Mouse (Mus musculus): ENCODE results near the gene Ubn2. TPM values are rescaled to one million over a fixed set of nuclear protein-coding genes. Genes with fewer than 3 reads are reported as not detected.
A peak's percentile ranks its signal among the peaks of the same experiment; 100 is the strongest.
"Not testable (repeated sequence)": the region's sequence is repeated elsewhere in the genome, so short reads cannot be mapped to it uniquely, and the experiment has no call there.

Ubn2 gene
- polyA plus RNA-seq, 1 experiment from 2014 or later: 16.6 TPM

GRCm38 (mm10) chr6:38547005-38547404 lies 113.3 kb downstream of the Ubn2 start:
- not testable (repeated sequence) for H3K36me3 ChIP-seq; H3K27me3 ChIP-seq (ENCODE audit: insufficient read depth, poor library complexity, severe bottlenecking); H3K9me3 ChIP-seq; H3K4me1 ChIP-seq (replicated peaks); DNase-seq (ENCODE audit: low spot score); H3K4me3 ChIP-seq; H3K27ac ChIP-seq
- 92% methylated on average over 2 of the region's 2 CpGs for WGBS

GRCm38 (mm10) chr6:38547707-38548106 lies 114.0 kb downstream of the Ubn2 start:
- 82% methylated on average over 1 of the region's 1 CpGs for WGBS
- Histone ChIP-seq H3K36me3 (no peaks in the 10 kb centered on the region), H3K27me3 (ENCODE audit: insufficient read depth, poor library complexity, severe bottlenecking) (no peaks in the 10 kb centered on the region), H3K4me3 (no peak overlapping the region), H3K9me3 (no peaks in the 10 kb centered on the region), H3K27ac (no peak overlapping the region), H3K4me1 (replicated peaks) (0 out of 2 replicates have a peak, but pooled peaks cover 9% of the 10 kb centered on the region)
- no peak for DNase-seq (ENCODE audit: low spot score)

GRCm38 (mm10) chr6:38548595-38548994 lies 114.8 kb downstream of the Ubn2 start:
- whole genome bisulfite sequencing: 93% methylated on average over 7 of the region's 7 CpGs
- not testable (repeated sequence) for H3K4me3 ChIP-seq; H3K9me3 ChIP-seq; H3K27me3 ChIP-seq (ENCODE audit: insufficient read depth, poor library complexity, severe bottlenecking); H3K27ac ChIP-seq; H3K36me3 ChIP-seq; DNase-seq (ENCODE audit: low spot score)
- H3K4me1 ChIP-seq (replicated peaks): peaks cover 18% of the 10 kb centered on the region

GRCm38 (mm10) chr6:38549840-38550239 lies 116.1 kb downstream of the Ubn2 start:
- H3K4me1 ChIP-seq (replicated peaks): peaks cover 30% of the 10 kb centered on the region

GRCm38 (mm10) chr6:38550250-38551061 lies 116.7 kb downstream of the Ubn2 start:
- peaks cover 4% of the 10 kb centered on the region for H3K36me3 ChIP-seq
- 9% methylated on average over 28 of the region's 28 CpGs for WGBS

More at GRCm38 (mm10) chr6:38549840-38550239, 116.1 kb downstream of the Ubn2 start:
- 82% methylated on average over 6 of the region's 6 CpGs for WGBS
- peak overlapping the region; percentile 100 for H3K27ac ChIP-seq
- not testable (repeated sequence) for DNase-seq (ENCODE audit: low spot score); H3K36me3 ChIP-seq; H3K9me3 ChIP-seq; H3K27me3 ChIP-seq (ENCODE audit: insufficient read depth, poor library complexity, severe bottlenecking)
- peak overlapping the region; percentile 87 for H3K4me3 ChIP-seq

GRCm38 (mm10) chr6:38551062-38551988 lies 117.6 kb downstream of the Ubn2 start, which contains the start of gene Luc7l2:
Gene Luc7l2, plus strand, starts transcription at chr6:38551334.
- DNase-seq (ENCODE audit: low spot score): peak; percentile 97
- no peaks in the 10 kb centered on the region for H3K9me3 ChIP-seq
- peak within 1 kb of the TSS; percentile 100 for H3K27ac ChIP-seq
- H3K4me1 ChIP-seq (replicated peaks): peaks cover 31% of the 10 kb centered on the region
- peak within 1 kb of the TSS; percentile 87 for H3K4me3 ChIP-seq
- peaks cover 13% of the 10 kb centered on the region for H3K36me3 ChIP-seq
- no peaks in the 10 kb centered on the region for H3K27me3 ChIP-seq (ENCODE audit: insufficient read depth, poor library complexity, severe bottlenecking)
- WGBS: under 1% methylated on average over 97 of the region's 98 CpGs

More at GRCm38 (mm10) chr6:38550250-38551061, 116.7 kb downstream of the Ubn2 start:
- no peaks in the 10 kb centered on the region for H3K9me3 ChIP-seq
- no peaks in the 10 kb centered on the region for H3K27me3 ChIP-seq (ENCODE audit: insufficient read depth, poor library complexity, severe bottlenecking)
- peak overlapping the region; percentile 100 for H3K27ac ChIP-seq
- peak overlapping the region; percentile 87 for H3K4me3 ChIP-seq
- H3K4me1 ChIP-seq (replicated peaks): peaks cover 31% of the 10 kb centered on the region
- no peak for DNase-seq (ENCODE audit: low spot score)

GRCm38 (mm10) chr6:38551989-38552635 lies 118.4 kb downstream of the Ubn2 start:
- H3K36me3 ChIP-seq: peaks cover 16% of the 10 kb centered on the region
- under 1% methylated on average over 32 of the region's 32 CpGs for WGBS
- H3K9me3 ChIP-seq: no peaks in the 10 kb centered on the region
- peak; percentile 99 for DNase-seq (ENCODE audit: low spot score)
- peak overlapping the region; percentile 100 for H3K27ac ChIP-seq
- H3K4me3 ChIP-seq: peak overlapping the region; percentile 87
- no peaks in the 10 kb centered on the region for H3K27me3 ChIP-seq (ENCODE audit: insufficient read depth, poor library complexity, severe bottlenecking)
- peaks cover 31% of the 10 kb centered on the region for H3K4me1 ChIP-seq (replicated peaks)

- Histone ChIP-seq H3K36me3 (peaks cover 21% of the 10 kb centered on the region), H3K27ac (peak overlapping the region; percentile 100; the same call in 1 of the 2 replicates), H3K27me3 (ENCODE audit: insufficient read depth, poor library complexity, severe bottlenecking) (no peaks in the 10 kb centered on the region), H3K9me3 (no peaks in the 10 kb centered on the region), H3K4me1 (replicated peaks) (peaks cover 31% of the 10 kb centered on the region), H3K4me3 (peak overlapping the region; percentile 87)
- WGBS: 30% methylated on average over 5 of the region's 5 CpGs
- DNase-seq (ENCODE audit: low spot score): no peak
Measured at GRCm38 (mm10) chr6:38552636-38553000, 118.9 kb downstream of the Ubn2 start.

Other genes with a start within 250 kb of the Ubn2 start
- gene D630045J12Rik, start 179.9 kb upstream of the Ubn2 start, polyA plus RNA-seq (2016; fragmentation: Nextera tagmentation; extraction: Ambion mirVana): 6.9 and 8.4 TPM in 2 replicates
- 13.0 and 15.2 TPM in 2 replicates for gene Zc3hav1l, start 134.7 kb upstream of the Ubn2 start, polyA plus RNA-seq (2016; fragmentation: Nextera tagmentation; extraction: Ambion mirVana)
- gene Zc3hav1, start 79.3 kb upstream of the Ubn2 start, polyA plus RNA-seq (2016; fragmentation: Nextera tagmentation; extraction: Ambion mirVana): 2.2 and 2.4 TPM in 2 replicates
- 14.3 and 14.6 TPM in 2 replicates for gene Ttc26, start 52.5 kb upstream of the Ubn2 start, polyA plus RNA-seq (2016; fragmentation: Nextera tagmentation; extraction: Ambion mirVana)
- gene Fmc1, start 99.6 kb downstream of the Ubn2 start, polyA plus RNA-seq (2016; fragmentation: Nextera tagmentation; extraction: Ambion mirVana): 121 and 131 TPM in 2 replicates
- 32.7 and 36.5 TPM in 2 replicates for gene Luc7l2, start 117.4 kb downstream of the Ubn2 start, polyA plus RNA-seq (2016; fragmentation: Nextera tagmentation; extraction: Ambion mirVana)
- 0.05 and 0.14 TPM in 2 replicates for gene Klrg2, start 203.3 kb downstream of the Ubn2 start, polyA plus RNA-seq (2016; fragmentation: Nextera tagmentation; extraction: Ambion mirVana)
- gene Clec2l, start 229.1 kb downstream of the Ubn2 start, polyA plus RNA-seq (2016; fragmentation: Nextera tagmentation; extraction: Ambion mirVana): 1.1 and 1.7 TPM in 2 replicates